Mouse (Mus musculus): ENCODE data around the gene Fbxo36.

Gene Fbxo36

DNA sequence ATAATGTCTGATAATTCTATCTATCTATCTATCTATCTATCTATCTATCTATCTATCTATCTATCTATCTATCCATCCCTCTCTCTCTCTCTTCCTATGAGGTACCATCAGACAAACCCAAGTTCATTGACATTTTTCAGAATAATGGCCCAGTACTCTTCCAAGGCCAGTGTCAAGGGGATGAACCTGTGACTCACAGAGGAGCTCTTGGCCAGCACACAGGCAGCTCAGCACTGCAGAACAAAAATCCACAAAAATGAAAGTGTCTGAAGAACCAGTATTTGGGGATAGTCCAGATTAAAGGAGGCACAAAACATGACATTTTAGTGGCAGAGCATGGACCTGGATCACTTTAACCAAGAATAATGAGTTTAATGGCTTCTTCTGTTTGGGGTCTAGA, 103.0 kb downstream of the Fbxo36 start:
- no peak for DNase-seq (ENCODE audit: low read depth, low spot score)

DNA sequence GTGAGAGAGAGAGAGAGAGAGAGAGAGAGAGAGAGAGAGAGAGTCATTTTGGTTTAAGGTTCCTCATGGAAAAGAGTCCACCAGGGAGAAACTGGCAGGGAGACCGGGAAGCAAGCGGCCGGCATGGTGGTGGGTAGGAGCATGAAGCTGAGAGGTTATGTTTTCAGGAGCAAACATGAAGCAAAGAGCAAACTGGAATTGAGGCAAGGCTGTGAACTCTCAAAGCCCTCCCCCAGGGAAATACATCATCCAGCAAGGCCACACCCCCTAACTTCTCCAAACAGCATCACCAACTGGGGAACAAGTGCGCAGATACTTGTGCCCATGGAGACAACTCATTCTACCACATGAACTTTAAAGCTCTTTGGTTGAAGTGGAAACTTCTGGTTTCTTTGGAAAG, 103.9 kb downstream of the Fbxo36 start:
- no peak for DNase-seq (ENCODE audit: low read depth, low spot score)

DNA sequence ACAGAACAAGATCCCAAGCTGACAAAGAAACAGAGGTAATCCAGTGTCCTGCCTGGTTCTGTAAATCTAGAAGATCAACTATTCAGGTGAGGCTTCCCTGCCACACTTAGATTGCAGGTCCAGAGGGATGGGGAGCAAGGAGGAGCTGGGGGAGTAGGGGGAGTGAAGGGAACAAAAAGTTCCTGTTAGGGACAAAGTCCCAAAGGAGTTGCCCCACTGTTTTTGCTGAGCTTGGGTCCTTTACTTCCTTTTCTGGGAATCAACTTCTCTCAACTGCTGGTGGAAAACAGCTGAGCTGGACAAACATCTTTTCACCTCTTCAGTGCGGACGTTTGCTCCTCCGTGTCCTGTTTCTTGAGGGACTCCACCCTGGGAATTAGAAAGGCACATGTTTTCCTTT, 106.3 kb downstream of the Fbxo36 start:
- no peak for DNase-seq (ENCODE audit: low read depth, low spot score)

DNA sequence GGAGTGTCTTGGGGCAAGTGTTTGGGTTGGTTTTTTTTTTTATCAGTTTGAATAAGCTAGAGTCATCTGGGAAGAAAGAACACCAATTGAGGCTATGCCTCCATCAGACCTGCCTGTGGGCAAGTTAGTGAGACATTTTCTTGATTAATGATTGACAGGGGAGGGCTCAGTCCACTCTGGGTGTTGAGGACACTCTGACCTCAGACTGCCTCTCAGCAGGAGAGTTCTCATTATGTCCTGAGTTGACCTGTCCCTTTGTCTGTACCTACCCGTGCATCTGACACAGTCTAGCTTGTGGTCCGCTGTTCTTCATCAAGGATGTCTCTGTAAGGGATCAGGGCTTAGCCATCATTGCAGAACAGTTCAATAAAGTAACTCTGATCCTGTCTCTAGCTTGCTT, 107.7 kb downstream of the Fbxo36 start:
- no peak for DNase-seq (ENCODE audit: low read depth, low spot score)
